Mouse (Mus musculus) hindbrain, embryonic 16.5 days (tissue): ENCODE data around the gene Kif27. TPM values are rescaled to one million over a fixed set of nuclear protein-coding genes. Genes with fewer than 3 reads are reported as not detected.

Source experiments
- ATAC-seq: fragments of 200-750 bp; cut with Nextera tagmentation; 2 replicates; pipeline ENCODE4 v1.8.0; 2017; ENCODE audit warnings: moderate TSS enrichment, moderate library complexity
- H3K27ac ChIP-seq: fragments of 300-500 bp; sonication (generic); 2 replicates; pipeline ENCODE4 v1.5.1; 2014; ENCODE audit warnings: low read depth, mild to moderate bottlenecking, control low read depth, low read length, moderate library complexity
- H3K27me3 ChIP-seq: fragments of 300-500 bp; sonication (generic); replicated peaks from 2 replicates; pipeline ENCODE4 v1.6.1; 2014; ENCODE audit warnings: low read length; ENCODE audit not compliant: control insufficient read depth, insufficient read depth
- H3K36me3 ChIP-seq: fragments of 300-500 bp; sonication (generic); 2 replicates; pipeline ENCODE4 v1.6.1; 2014; ENCODE audit warnings: mild to moderate bottlenecking, low read length, moderate library complexity, mixed read lengths; ENCODE audit not compliant: control insufficient read depth, insufficient read depth
- H3K4me1 ChIP-seq: fragments of 300-500 bp; sonication (generic); 2 replicates; pipeline ENCODE4 v1.6.1; 2014; ENCODE audit warnings: low read depth, low read length; ENCODE audit not compliant: control insufficient read depth, insufficient read depth
- H3K4me2 ChIP-seq: fragments of 300-500 bp; sonication (generic); 2 replicates; pipeline ENCODE4 v1.6.1; 2014; ENCODE audit warnings: mild to moderate bottlenecking, low read length, control low read depth, moderate library complexity
- H3K4me3 ChIP-seq: fragments of 300-500 bp; sonication (generic); 2 replicates; pipeline ENCODE4 v1.5.1; 2014; ENCODE audit warnings: mild to moderate bottlenecking, low read length, control low read depth, moderate library complexity
- H3K9ac ChIP-seq: fragments of 300-500 bp; sonication (generic); 2 replicates; pipeline ENCODE4 v1.6.1; 2014; ENCODE audit warnings: low read depth, mild to moderate bottlenecking, control low read depth, low read length, moderate library complexity
- H3K9me3 ChIP-seq: fragments of 300-500 bp; sonication (generic); 2 replicates; pipeline ENCODE4 v1.6.1; 2014; ENCODE audit warnings: mild to moderate bottlenecking, low read length, moderate library complexity; ENCODE audit not compliant: control insufficient read depth
- WGBS: fragments of 180-500 bp; shearing (Covaris S2); extraction: QIAGEN DNeasy Blood & Tissue Kit; methylation state at CpG from one replicate; pipeline ENCODE4 v1.1.7; 2014; 5-methylcytosine and 5-hydroxymethylcytosine counted together
- polyA plus RNA-seq: library from polyadenylated mRNA; unstranded; fragments of >200 nt; fragmentation: Nextera tagmentation; extraction: Ambion mirVana; gene quantifications from 2 replicates; pipeline ENCODE4 v1.2.1, GENCODE M21; 2015

Gene Kif27
- polyA plus RNA-seq, 1 experiment from 2014 or later: 1.7 TPM

DNA sequence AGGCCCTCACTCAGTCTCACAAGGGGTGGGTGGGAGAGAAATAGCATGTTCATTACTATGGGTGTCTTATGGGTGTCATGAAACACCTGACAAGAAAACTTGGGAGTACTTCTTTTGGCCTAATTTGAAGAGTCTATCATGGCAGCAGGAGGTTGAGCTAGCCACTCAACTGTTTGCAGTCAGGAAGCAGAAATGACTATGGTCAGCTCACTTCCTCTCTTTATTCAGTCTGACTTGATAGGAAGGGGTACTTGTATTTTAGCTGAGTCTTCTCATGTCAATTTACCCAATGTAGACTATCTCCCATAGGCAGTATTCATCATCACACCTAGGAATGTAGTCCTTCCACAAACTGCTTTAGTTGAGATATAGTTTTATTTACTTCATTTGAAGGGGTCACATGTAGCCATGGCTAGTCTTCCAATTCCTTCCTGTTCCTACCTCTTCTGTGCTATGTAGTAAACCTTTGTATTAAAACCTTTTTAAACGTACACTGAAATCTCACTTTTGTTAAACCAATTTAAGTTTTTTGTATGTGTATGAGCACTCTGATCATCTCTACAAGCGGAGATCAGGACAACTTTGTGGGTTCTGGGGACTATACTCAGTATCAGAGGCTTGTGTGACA lies 30.5 kb upstream of the Kif27 start:
- Histone ChIP-seq H3K36me3 (peaks cover 13% of the 10 kb centered on the region), H3K27me3 (no peaks in the 10 kb centered on the region), H3K27ac (no peak overlapping the region), H3K4me2 (no peak overlapping the region), H3K9ac (no peak overlapping the region), H3K4me3 (no peak overlapping the region), H3K9me3 (no peaks in the 10 kb centered on the region), H3K4me1 (no peaks in the 10 kb centered on the region)
- 81% methylated on average over 2 of the region's 2 CpGs for WGBS
- no peak for ATAC-seq

DNA sequence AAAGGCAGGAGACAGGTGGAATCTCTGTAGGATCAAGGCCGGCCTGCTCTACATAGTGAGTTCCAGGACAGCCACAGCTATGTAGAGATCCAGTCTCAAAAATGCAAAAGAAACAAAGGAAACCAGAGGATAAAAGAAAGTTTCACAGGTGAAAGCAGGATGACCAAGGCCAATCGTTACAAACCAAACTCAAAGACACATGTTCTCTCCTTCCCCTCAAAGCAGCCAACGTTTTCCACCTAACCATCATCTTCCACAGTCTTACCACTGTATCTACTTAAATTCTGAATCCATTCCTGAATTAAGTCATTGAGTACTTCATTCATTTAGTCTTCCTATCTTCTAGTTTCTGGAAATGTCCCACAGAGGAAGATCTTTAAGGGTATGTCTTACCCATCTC lies 29.5 kb upstream of the Kif27 start:
- no peaks in the 10 kb centered on the region for H3K27me3 ChIP-seq
- WGBS: 44% methylated on average over 3 of the region's 3 CpGs

DNA sequence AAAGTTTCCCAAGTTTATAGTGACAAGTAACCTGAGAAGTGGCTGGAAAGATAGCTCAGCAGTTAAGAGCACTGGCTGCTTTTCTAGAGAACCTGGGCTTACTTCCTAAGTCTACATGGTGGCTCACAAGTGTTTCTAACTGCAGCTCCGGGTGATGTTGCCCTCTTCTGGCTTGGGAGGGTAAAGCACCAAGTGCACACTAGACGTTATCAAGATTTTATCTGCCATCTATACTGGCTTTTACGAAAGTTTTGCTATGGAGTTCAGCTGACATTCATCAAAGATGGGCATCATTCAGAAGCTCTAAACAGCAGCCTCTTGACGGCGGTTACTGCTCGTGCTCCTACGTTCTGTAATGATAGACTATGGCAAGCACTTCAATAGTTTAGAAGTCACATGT lies 29.0 kb upstream of the Kif27 start:
- H3K4me3 ChIP-seq: no peak overlapping the region
- H3K27ac ChIP-seq: no peak overlapping the region
- WGBS: 17% methylated on average over 7 of the region's 7 CpGs
- H3K36me3 ChIP-seq: peaks cover 8% of the 10 kb centered on the region
- H3K4me2 ChIP-seq: no peak overlapping the region
- no peaks in the 10 kb centered on the region for H3K9me3 ChIP-seq
- H3K4me1 ChIP-seq: peaks cover 6% of the 10 kb centered on the region; the same call in 1 of the 2 replicates
- no peaks in the 10 kb centered on the region for H3K27me3 ChIP-seq
- H3K9ac ChIP-seq: no peak overlapping the region
- ATAC-seq: no peak

More for the DNA sequence above, 29.5 kb upstream of the Kif27 start:
- ATAC-seq: no peak
- Histone ChIP-seq H3K4me1 (peaks cover 6% of the 10 kb centered on the region; the same call in 1 of the 2 replicates), H3K27ac (no peak overlapping the region), H3K9ac (no peak overlapping the region), H3K4me3 (no peak overlapping the region), H3K4me2 (no peak overlapping the region), H3K9me3 (no peaks in the 10 kb centered on the region), H3K36me3 (peaks cover 8% of the 10 kb centered on the region)

DNA sequence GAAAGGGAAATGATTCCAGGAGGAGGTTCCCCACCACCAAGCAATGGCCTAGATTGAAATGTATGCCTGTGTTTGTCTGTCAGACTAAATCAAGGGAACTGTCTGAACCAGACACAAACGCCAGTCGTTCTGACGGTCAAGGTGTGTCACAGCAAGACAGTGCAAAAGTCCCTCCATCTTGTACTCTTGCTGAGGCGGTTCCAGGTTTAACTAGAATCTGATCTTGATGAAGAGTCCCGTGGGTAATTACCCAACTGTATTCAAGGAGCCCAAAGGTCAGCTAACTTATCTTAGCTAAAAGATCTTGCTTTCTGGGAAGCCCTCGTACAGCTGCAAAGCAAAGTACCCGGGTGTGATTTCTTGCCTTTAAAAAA lies 26.6 kb upstream of the Kif27 start:
- no peaks in the 10 kb centered on the region for H3K27me3 ChIP-seq
- ATAC-seq: no peak
- no peak overlapping the region; the same call in 1 of the 2 replicates for H3K9ac ChIP-seq
- H3K4me3 ChIP-seq: peak overlapping the region; percentile 73; the same call in 1 of the 2 replicates
- H3K36me3 ChIP-seq: peaks cover 19% of the 10 kb centered on the region
- peaks cover 10% of the 10 kb centered on the region for H3K9me3 ChIP-seq
- 87% methylated on average over 7 of the region's 7 CpGs for WGBS
- H3K27ac ChIP-seq: no peak overlapping the region
- H3K4me2 ChIP-seq: peak overlapping the region; percentile 70
- H3K4me1 ChIP-seq: peaks cover 6% of the 10 kb centered on the region; the same call in 1 of the 2 replicates

DNA sequence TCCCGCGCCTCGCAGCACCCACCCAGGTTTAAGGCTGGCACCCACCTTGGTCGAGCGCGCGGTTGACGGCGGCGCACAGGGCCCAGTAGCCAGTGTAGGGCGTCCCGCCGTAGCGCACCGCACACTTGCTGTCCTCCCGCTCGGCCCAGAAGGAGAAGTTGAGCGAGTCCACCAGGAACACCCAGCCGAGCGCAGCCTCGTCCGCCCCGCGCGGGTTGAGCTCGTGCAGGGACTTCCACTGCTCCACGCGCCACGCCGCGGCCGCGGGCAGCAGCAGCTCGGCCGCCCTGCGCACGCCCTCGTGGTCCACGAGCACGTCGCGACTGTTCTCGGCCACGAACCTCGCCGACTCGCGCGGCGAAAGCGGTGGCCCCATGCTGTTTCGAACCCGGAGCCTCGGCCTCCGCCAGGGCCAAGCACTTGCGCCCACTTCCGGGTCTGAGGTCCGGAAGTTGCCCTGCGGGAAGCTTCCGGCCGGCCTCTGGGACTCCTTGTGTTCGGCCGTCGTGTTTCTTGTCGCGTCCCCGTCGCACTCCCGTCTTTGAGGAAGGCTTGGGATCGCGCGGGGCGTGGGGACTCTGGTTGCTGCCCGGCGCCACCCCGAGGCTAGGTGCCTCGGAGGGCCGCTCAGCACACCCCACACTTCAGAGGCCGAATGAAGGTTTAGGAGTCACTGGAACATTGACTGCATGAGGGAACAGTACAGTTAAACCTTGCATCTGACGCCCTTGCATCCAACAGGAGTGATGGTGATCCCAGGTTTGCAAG lies 26.0 kb upstream of the Kif27 start, which contains the start of gene 2210016F16Rik:
TSS of gene 2210016F16Rik (minus strand) at position 447 of the 768 bp plus-strand sequence.
- peak within 1 kb of the TSS; percentile 40; the same call in 1 of the 2 replicates for H3K27ac ChIP-seq

DNA sequence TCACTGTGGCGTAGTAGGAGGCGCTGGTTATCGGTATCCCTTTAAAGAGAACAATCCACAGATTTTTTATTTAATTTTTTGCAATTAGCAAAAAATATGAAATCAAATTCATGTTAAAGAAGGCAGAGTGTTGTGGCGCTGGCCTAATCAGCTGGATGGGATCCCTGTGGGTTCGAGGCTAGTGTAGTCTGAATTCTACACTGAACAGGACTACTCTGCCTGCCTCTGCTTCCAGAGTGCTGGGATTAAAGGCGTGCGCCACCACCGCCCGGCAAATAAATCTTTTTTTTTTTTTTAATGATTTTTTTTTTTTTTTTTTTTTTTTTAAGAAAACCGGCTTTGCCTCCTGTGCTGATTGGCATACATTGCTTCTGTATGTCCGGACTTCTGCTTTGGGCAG lies 25.4 kb upstream of the Kif27 start:
- Histone ChIP-seq H3K36me3 (peaks cover 24% of the 10 kb centered on the region), H3K27me3 (no peaks in the 10 kb centered on the region), H3K9me3 (peaks cover 15% of the 10 kb centered on the region), H3K9ac (peak overlapping the region; percentile 70), H3K4me2 (peak overlapping the region; percentile 70), H3K27ac (no peak overlapping the region), H3K4me1 (peaks cover 6% of the 10 kb centered on the region; the same call in 1 of the 2 replicates), H3K4me3 (peak overlapping the region; percentile 73)
- 45% methylated on average over 11 of the region's 11 CpGs for WGBS
- peak; percentile 44; the same call in 1 of the 2 replicates for ATAC-seq

More for the DNA sequence above, 26.0 kb upstream of the Kif27 start, which contains the start of gene 2210016F16Rik:
- ATAC-seq: peak; percentile 79
- peak within 1 kb of the TSS; percentile 70 for H3K4me2 ChIP-seq
- peak within 1 kb of the TSS; percentile 70 for H3K9ac ChIP-seq
- H3K4me3 ChIP-seq: peak within 1 kb of the TSS; percentile 73
- H3K4me1 ChIP-seq: peaks cover 6% of the 10 kb centered on the region; the same call in 1 of the 2 replicates
- no peaks in the 10 kb centered on the region for H3K27me3 ChIP-seq
- peaks cover 15% of the 10 kb centered on the region for H3K9me3 ChIP-seq
- H3K36me3 ChIP-seq: peaks cover 24% of the 10 kb centered on the region
- under 1% methylated on average over 80 of the region's 80 CpGs for WGBS

DNA sequence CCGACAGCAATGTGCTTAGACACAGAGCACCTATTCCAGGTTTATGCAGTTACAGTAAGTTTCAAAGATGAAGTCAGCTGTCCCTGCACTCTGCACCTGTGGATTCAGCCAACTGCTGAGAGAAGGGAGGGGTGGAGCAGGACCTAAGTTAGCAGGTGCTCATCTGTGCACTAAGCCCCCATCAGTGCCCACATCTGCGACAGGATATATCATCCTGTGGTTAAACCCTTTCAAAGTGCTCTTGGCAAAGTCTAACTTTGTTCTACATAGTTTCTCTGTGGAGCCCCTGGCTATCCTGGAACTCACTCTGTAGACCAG lies 14.2 kb upstream of the Kif27 start:
- Histone ChIP-seq H3K36me3 (no peaks in the 10 kb centered on the region), H3K27me3 (no peaks in the 10 kb centered on the region), H3K4me1 (no peaks in the 10 kb centered on the region), H3K9me3 (peaks cover 4% of the 10 kb centered on the region; the same call in 1 of the 2 replicates), H3K27ac (no peak overlapping the region), H3K9ac (no peak overlapping the region), H3K4me3 (no peak overlapping the region), H3K4me2 (no peak overlapping the region)
- WGBS: 92% methylated on average over 2 of the region's 2 CpGs
- no peak for ATAC-seq

DNA sequence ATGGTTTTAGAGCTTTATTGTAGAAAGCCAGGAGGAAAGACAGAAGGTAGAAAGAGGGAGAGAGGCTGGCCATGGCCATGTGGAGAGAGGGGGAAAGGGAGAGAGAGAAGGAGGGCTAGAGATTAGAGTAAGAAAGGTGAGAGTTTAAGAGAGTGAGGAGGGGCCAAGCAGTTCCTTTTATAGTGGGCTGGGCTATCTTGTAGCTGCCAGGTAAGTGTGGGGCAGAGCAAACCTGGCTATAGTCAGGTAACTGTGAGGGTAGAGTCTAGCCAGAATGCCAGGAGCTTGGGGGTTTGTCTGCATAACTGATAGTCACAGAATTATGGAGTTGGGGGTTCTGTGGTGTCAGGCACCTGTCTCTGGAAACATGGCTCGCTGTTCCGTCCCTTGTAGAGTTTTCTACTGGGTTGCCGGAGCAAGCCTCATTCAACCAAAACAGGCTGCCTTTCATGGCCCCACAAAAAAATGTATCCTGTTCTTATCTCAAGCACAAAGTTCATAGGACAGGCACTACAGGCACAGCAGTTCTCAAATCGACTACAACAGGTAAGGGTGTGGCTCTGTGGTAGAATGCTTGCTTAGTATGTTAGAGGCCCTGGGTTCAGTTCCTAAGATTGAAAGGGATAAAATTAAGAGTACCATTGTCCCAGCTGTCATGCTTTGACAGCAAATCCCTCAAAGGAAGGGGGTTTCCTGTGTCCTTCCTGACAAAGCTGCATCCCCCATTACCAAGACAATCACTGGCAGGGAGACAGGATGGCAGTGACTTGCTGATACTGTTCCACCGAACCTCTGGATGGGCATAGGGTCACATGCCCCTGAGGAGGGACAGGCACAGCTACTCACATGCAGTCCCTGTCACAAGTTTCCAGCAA lies 13.6 kb upstream of the Kif27 start:
- Histone ChIP-seq H3K9me3 (peaks cover 4% of the 10 kb centered on the region; the same call in 1 of the 2 replicates), H3K4me3 (no peak overlapping the region), H3K27ac (no peak overlapping the region), H3K36me3 (no peaks in the 10 kb centered on the region), H3K4me1 (no peaks in the 10 kb centered on the region), H3K4me2 (no peak overlapping the region), H3K27me3 (no peaks in the 10 kb centered on the region), H3K9ac (no peak overlapping the region)
- 85% methylated on average over 5 of the region's 5 CpGs for WGBS
- ATAC-seq: no peak
